Mouse (Mus musculus) retina, adult 2 months (tissue): ENCODE results near the gene Stxbp5.

Source experiments
- DNase-seq: peaks from one replicate; pipeline ENCODE4 v3.0.0-alpha.2; 2012; ENCODE audit warnings: low read depth, low spot score

The Stxbp5 gene

DNA sequence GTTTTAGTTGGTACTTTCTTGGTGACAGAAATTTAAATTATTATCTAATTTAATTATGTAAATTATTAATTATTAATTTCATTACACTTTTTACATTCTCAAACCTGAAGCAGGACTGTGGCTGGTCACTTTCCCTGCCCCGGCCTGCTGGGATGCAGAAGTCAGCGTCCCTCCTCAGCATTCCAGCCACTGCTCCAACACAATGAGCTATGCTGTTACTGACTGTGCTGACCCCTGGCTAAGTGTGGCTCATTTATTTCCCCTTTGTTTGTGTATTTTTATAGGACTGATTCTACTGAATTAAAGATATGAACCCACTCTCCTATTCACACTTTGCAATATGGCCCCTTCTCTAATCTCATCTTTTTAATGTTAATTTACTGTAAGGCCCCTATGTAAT, 43.0 kb downstream of the Stxbp5 start:
- no peak for DNase-seq

DNA sequence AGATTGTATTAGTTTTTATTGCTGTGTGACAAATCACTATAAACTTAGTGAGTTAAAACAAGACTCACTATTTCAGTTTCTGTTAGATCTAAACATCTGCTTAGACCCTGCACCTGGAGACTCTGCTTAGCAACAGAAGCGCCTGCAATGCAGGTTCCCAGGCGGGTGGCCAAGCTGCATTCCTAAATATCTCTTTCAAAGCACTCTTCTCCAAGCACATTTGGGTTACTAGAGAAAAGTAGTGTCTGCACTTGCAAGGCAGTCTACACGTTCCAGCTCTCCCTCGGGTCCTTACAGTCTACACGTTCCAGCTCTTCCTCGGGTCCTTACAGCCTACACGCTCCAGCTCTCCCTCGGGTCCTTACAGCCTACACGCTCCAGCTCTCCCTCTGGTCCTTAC, 44.1 kb downstream of the Stxbp5 start:
- no peak for DNase-seq

GRCm38 (mm10) chr10:9846408-9846807, 54.5 kb downstream of the Stxbp5 start:
- no peak for DNase-seq

GRCm38 (mm10) chr10:9839408-9839807, 61.5 kb downstream of the Stxbp5 start:
- no peak for DNase-seq

DNA sequence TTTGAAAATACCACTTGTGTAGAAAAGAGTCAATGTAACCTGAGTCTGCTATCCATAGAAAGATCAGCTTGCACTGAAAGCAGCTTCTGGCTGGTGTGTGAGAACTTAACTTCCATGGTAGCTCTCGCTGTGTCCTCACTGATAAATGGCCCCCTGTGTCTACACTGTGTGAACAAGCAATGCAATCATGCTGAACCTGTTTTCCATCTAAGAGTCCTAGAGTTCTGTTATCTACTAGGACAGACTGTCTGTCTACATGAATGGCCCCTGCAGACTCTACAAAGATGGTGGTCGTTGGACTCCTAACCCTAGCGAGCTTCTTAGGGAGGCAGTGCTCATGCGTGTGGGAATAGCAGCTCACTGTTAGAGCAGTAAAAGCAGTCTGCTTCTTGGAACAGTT, 65.9 kb downstream of the Stxbp5 start:
- DNase-seq = no peak

GRCm38 (mm10) chr10:9832937-9833336, 67.9 kb downstream of the Stxbp5 start:
- no peak for DNase-seq

GRCm38 (mm10) chr10:9829744-9830143, 71.1 kb downstream of the Stxbp5 start:
- DNase-seq = no peak

GRCm38 (mm10) chr10:9821299-9821698, 79.6 kb downstream of the Stxbp5 start:
- no peak for DNase-seq

GRCm38 (mm10) chr10:9818574-9818973, 82.3 kb downstream of the Stxbp5 start:
- DNase-seq = no peak

- DNase-seq = no peak
Observed at GRCm38 (mm10) chr10:9813926-9814325, 87.0 kb downstream of the Stxbp5 start.

DNA sequence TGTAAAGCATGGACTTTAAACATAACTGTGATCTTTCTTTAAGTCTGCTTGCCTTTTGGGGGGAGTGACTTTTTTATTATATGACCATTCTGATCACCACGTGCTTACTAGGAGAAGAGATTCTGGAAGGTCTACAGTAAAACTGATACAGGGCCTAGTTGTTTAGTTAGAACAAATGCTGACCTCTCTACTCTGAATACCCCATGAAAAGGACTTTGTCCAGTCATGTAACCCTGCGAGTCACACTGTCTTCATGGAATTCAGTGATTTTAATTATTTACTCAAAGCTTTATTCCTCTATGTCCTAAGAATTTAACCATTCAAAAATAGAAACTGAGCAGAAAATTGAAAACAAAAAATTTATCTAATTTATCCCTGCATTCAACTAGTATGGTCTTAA, 93.3 kb downstream of the Stxbp5 start:
- DNase-seq = no peak

DNA sequence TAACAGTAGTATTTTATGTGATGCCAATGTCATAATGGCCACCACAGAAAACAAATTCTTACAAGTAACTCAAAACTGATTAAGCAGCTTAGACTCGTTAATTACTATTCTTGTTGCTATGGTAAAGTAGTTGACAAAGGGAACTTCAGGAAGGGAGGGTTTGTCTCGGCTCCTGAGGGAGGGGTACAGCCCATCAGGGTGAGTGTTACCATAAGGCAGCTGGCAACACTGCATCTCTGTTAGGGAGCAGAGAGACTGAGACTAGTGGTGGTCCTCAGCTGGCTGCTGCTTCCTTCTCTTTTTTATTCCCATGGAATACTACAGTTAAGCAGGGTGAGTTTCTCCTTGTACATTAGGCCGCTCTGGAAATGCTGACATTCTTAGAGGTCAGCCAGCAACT, 95.5 kb downstream of the Stxbp5 start:
- no peak for DNase-seq

DNA sequence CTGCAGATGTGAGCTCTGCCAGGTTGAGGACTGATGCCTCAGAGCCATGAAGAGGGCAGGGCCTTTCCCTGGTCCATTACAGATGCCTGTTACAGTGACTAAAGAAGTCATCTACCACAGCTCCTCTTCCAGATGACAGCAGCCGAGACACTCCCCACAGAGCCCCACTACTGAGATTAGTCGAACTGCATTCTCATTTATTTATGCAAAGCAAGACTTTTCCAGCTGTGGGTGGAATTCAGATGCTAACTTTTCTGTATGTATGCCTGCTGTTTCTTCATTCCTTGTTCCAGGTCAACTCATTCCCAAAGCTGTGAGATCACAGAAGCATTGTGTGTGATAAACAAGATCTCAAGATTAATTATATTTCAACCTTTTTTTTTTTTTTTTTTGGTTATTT, 97.8 kb downstream of the Stxbp5 start:
- DNase-seq = no peak

GRCm38 (mm10) chr10:9801571-9801970, 99.3 kb downstream of the Stxbp5 start:
- DNase-seq = no peak

DNA sequence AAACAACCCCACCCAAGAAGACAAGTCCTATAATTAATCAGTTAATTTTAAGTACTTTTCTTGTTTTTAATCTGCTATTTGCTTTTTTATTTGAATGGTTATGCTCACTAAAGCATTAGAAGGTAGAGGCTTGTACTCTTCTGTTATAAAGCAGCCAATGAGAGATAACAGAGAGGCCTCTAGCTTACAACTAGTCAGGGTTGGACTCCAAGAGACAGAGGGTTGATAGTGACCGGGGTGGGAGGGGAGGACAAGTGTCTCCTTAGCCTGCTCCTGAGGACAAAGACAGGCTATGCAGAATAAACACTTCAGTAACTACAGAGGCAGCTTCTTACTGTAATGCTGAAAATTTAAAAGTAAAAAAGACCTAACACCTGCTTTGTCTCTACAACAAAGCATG, 101.8 kb downstream of the Stxbp5 start:
- DNase-seq = no peak

DNA sequence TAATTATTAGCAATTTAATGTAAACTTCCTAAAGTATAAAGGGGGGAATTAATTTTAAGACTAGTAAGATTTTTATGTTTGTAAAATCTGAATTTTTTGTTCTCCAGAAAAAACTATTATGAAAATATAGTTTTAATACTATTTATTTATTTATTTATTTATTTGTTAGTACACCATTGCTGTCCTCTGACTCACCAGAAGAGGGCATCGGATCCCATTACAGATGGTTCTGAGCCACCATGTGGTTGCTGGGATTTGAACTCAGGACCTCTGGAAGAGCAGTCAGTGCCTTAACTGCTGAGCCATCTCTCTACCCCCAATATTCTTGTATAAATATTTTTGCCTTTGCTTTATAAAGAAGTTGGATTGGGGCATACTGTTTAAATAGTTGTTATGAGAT, 104.5 kb downstream of the Stxbp5 start:
- no peak for DNase-seq

DNA sequence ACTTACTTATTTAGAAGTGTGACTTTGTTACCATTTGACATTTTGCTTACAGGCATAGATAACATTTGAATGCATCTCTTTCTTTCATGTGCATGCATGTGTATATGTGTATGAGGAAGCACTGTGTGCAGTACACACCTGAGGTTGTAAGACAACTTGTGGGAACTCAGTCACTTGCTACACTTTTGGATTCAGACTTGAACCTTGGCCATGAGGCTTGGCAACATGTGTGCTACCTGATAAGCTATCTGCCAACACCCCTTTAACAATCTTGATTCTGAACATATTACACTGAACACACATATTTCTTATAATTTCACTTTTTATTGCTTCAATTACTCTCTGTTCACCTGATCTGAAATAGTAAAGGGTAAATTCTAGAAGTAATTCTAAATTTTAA, 106.5 kb downstream of the Stxbp5 start:
- no peak for DNase-seq

GRCm38 (mm10) chr10:9790947-9791346, 109.9 kb downstream of the Stxbp5 start:
- DNase-seq = no peak

DNA sequence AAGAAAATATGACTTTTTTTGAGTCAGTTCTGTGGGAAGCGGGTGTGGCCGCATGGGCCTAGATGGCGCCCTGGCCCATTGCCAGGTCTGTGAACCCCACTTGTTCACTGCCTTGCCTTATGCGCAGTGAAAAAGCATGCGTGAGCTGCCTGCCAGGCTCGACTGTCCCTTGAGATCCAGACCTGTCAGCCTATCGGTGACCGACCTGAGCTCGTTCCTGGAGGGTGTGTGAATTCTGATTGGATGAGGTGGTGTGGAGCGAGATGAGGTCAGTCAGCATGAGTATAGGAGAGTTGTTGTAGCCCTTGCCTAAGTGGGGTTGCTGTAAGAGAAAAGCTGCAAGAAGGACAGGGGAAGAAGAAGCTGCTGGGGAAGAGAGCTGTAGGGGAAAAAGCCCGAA, 114.4 kb downstream of the Stxbp5 start:
- no peak for DNase-seq

GRCm38 (mm10) chr10:9785651-9786050, 115.2 kb downstream of the Stxbp5 start:
- no peak for DNase-seq

DNA sequence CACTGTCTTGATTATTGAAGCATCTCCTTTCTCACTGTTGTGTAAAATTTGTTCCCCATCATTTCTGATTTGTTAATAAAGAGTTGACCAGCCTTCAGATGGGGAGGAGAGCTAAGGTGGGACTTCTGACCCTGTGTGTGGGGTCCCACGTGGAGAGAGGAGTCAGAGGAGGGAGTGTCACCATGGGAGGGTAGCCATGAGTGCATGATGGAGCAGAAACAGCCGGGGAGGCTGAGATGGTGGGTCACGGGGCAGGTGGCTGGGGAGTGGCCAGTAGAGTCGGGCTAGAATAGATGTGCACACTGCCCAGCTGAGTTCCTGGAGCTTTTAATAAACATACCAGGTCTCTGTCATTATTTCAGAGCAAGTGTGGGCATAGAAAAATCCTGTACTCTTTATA, 121.0 kb downstream of the Stxbp5 start:
- no peak for DNase-seq

- no peak for DNase-seq
Observed at GRCm38 (mm10) chr10:9770261-9770660, 130.6 kb downstream of the Stxbp5 start.

GRCm38 (mm10) chr10:9763831-9764230, 137.0 kb downstream of the Stxbp5 start:
- DNase-seq = no peak

GRCm38 (mm10) chr10:9760264-9760663, 140.6 kb downstream of the Stxbp5 start:
- no peak for DNase-seq

DNA sequence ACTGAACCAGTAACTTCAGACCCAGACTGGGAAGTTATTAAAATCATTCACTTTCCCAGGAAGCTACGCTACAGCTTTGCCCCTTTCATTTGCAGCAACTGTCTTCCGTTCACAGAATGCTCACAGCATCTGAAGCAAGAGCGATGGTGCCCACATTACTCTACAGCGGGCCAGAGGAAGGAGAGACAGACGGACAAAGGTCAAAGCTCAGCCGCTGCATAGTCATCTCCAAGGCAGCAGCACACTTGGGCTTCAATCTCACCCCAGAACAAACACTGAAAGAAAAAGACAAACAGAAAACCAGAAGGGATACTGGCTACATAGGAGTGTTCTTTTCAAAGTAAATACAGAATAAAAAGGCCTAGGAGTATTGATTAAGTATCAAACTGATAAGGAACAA, 144.3 kb downstream of the Stxbp5 start:
- DNase-seq = no peak
